8 mouse cellular contexts compared by ENCODE assay signal in genomic region chr1:36546888-36547471, GRCm38 (mm10). TPM values are rescaled to one million over a fixed set of nuclear protein-coding genes. Genes with fewer than 3 reads are reported as not detected.
DNase-seq lines count a peak whose midpoint lies in the region; ATAC-seq and TF ChIP-seq lines count a peak whose summit lies in the region.

Ankrd39 (minus strand) TSS chr1:36547445.

- H3K4me1 ChIP-seq in hindbrain, postnatal 0 days (ENCODE audit: insufficient read depth, low read length) = peaks cover 13% of the 10 kb centered on the region

- intact Hi-C loops in gastrocnemius, adult 2 months (cut with DNase I) = loop anchor here (1.0 to 5.0 kb wide), 3 partner anchors 70 to 137 kb away; no protein-coding TSS in a partner anchor
- intact Hi-C loops in left cerebral cortex, adult 2 months (cut with DNase I) = loop anchor here (1.0 to 2.0 kb wide), 4 partner anchors 88 to 198 kb away; no protein-coding TSS in a partner anchor

- peak within 1 kb of the TSS; percentile 84 for H3K4me3 ChIP-seq in gastrocnemius, adult 2 months
- H3K4me3 ChIP-seq in hindbrain, postnatal 0 days (ENCODE audit: low read length) = peak within 1 kb of the TSS; percentile 52
- peak within 1 kb of the TSS; percentile 84 for H3K4me3 ChIP-seq in left cerebral cortex, adult 2 months

- WGBS in hindbrain, postnatal 0 days = under 1% methylated on average over 43 of the region's 43 CpGs

- no peaks in the 10 kb centered on the region for H3K27me3 ChIP-seq in hindbrain, postnatal 0 days (ENCODE audit: insufficient read depth, low read length)

- peak within 1 kb of the TSS; percentile 94 for H3K27ac ChIP-seq in gastrocnemius, adult 2 months
- peak within 1 kb of the TSS; percentile 70 for H3K27ac ChIP-seq in hindbrain, postnatal 0 days
- H3K27ac ChIP-seq in left cerebral cortex, adult 2 months = peak within 1 kb of the TSS; percentile 93

- peaks cover 38% of the 10 kb centered on the region for H3K36me3 ChIP-seq in hindbrain, postnatal 0 days (ENCODE audit: insufficient read depth, low read length)

- DNase-seq in ZHBTc4 (ENCODE audit: low read depth, low spot score) = peak; percentile 99
- DNase-seq in gastrocnemius, adult 2 months = peak; percentile 99
- DNase-seq in hindbrain, postnatal 0 days (ENCODE audit: low spot score) = peak; percentile 99
- peak; percentile 96 to 97 for DNase-seq in left cerebral cortex, adult 2 months (ENCODE audit: extremely low spot score in 1 of 2, low spot score in 2 of 2)
- DNase-seq in right cerebral cortex, adult 2 months (ENCODE audit: low spot score in 2 of 2) = peak; percentile 99
- peak; percentile 98 for DNase-seq in urinary bladder, postnatal 14 days (ENCODE audit: low spot score)

- peak within 1 kb of the TSS; percentile 72 for H3K9ac ChIP-seq in hindbrain, postnatal 0 days (replicated peaks; ENCODE audit: low read length)

- TF ChIP-seq CTCF in gastrocnemius, adult 2 months (IDR thresholded peaks at IDR 0.05) = peak; percentile 100; the same call in 1 of the 2 replicates
- peak; percentile 100 for TF ChIP-seq CTCF in hindbrain, postnatal 0 days (IDR thresholded peaks at IDR 0.05; ENCODE audit: low read depth)
- peak; percentile 97 for TF ChIP-seq CTCF in left cerebral cortex, adult 2 months (IDR thresholded peaks at IDR 0.05)

- ATAC-seq in common myeloid progenitor, adult 5-6 weeks (replicated peaks; ENCODE audit: low read depth, poor library complexity, severe bottlenecking) = peak; percentile 98
- peak; percentile 97 for ATAC-seq in hindbrain, postnatal 0 days
- peak; percentile 99 for ATAC-seq in megakaryocyte, adult 5-6 weeks (ENCODE audit: poor library complexity, severe bottlenecking)

- peak within 1 kb of the TSS; percentile 64 for H3K4me2 ChIP-seq in hindbrain, postnatal 0 days (ENCODE audit: low read depth, low read length)

- no peaks in the 10 kb centered on the region for H3K9me3 ChIP-seq in hindbrain, postnatal 0 days (ENCODE audit: low read length)

RNA-seq across cellular contexts. Expression of gene Ankrd39, which starts in this region (rescaled TPM):
- 1.1 and 9.0 TPM in 2 replicates for total RNA-seq in common myeloid progenitor, adult 5-6 weeks (2017)
- 1 to 10 TPM; 7.2 to 9.3 TPM for total RNA-seq in gastrocnemius, adult 2 months (2021)
- total RNA-seq in hindbrain, postnatal 0 days (2014; rRNA removed) = 38.1 and 55.1 TPM in 2 replicates
- polyA plus RNA-seq in hindbrain, postnatal 0 days (2015; fragmentation: Nextera tagmentation; extraction: Ambion mirVana) = 30.8 and 32.5 TPM in 2 replicates
- 10 to 100 TPM; 12.0 to 14.8 TPM for total RNA-seq in left cerebral cortex, adult 2 months (2021)
- total RNA-seq in megakaryocyte, adult 5-6 weeks (2015) = 3.6 and 4.9 TPM in 2 replicates
- total RNA-seq in megakaryocyte, adult 5-6 weeks (2017) = 2.2 and 2.9 TPM in 2 replicates

Comparison
In these comparisons a context has a peak if more than half of its experiments do, and no peak if none do; other contexts are left out.
1. Peak in every context shown above with its lines: DNase-seq, ATAC-seq, H3K4me3 ChIP-seq and H3K27ac ChIP-seq.